Mouse (Mus musculus): ENCODE data around the gene Gm20388.
A peak's percentile ranks its signal among the peaks of the same experiment; 100 is the strongest.

Gene Gm20388

GRCm38 (mm10) chr8:122111745-122112144 is 2201.1 kb downstream of the Gm20388 start:
- DNase-seq (ENCODE audit: extremely low spot score) = no peak

DNA sequence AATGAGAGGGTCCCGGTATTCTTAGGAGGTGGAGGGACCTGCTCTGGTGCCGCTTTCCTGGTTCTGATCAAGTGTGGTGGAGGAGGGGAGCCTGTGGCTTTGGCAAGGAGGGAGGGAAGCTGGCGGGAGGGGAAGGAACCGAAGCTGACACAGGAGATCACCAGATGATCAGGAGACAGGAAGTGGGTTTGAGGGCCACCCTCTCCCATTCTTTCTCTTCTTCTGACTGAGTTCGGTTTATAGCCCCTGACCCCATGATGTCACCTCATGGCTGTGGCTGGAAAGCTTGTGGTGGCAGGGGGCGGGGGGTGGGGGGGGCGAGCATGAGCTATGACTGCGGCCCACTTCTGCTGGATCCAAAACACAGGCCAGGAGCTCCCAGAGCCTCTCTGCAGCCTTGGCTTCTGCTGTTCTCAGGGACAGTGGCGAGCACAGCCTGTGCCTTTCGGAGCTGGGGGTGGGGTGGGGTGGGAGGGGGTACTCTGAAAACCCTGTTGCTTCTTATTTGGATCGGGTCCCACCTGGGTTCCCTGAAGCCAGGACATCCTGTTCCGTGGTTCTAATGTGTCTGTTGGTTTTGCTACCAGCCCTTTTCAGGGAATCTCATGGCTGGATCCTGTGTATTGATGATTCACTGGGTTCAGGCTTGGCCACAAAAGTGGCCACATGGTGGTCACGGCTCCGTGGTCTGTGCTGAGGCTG is 2201.8 kb downstream of the Gm20388 start:
- DNase-seq (ENCODE audit: extremely low spot score) = no peak

GRCm38 (mm10) chr8:122114890-122115289 is 2204.2 kb downstream of the Gm20388 start:
- no peak for DNase-seq (ENCODE audit: extremely low spot score)

GRCm38 (mm10) chr8:122116716-122117357 is 2206.2 kb downstream of the Gm20388 start:
- no peak for DNase-seq (ENCODE audit: extremely low spot score)

DNA sequence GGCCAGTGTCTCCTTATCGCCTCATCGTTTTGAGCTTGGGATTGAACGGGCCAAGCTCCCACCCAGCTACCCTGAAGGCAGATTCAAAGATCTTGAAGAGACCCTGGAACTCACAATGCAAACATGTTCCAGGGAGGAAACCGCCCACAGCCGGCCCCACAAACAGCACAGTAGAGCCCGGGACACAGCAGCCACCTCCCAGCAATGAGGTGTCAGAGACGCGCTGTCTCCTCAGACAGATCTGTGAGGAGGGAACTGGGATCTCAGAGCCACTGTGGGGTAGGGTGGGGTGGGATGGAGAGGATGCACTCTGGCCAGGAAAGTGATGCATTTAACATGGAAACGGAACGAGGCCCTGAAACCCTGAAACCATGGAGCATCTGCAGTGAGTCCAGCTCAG is 2207.5 kb downstream of the Gm20388 start:
- no peak for DNase-seq (ENCODE audit: extremely low spot score)

- no peak for DNase-seq (ENCODE audit: extremely low spot score)
Observed at GRCm38 (mm10) chr8:122118536-122118935, 2207.9 kb downstream of the Gm20388 start.

DNA sequence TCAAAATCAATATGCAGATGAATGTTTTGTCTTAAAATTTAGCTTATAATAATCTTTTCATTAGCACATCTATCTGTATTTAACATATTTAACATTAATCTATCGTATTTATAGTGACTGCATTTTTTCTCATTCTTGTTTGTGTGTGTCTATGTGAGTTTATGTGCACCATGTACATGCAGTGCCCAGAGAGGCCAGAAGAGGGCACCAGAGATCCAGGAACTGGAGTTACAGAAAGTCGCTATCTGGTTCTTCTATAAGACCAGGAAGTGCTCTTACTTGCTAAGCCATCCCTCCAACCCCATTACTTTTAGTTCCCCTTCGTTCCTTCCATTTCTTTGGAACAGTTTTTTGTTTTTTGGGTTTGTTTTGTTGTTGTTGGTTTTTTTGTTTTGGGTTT is 2213.7 kb downstream of the Gm20388 start:
- no peak for DNase-seq (ENCODE audit: extremely low spot score)

DNA sequence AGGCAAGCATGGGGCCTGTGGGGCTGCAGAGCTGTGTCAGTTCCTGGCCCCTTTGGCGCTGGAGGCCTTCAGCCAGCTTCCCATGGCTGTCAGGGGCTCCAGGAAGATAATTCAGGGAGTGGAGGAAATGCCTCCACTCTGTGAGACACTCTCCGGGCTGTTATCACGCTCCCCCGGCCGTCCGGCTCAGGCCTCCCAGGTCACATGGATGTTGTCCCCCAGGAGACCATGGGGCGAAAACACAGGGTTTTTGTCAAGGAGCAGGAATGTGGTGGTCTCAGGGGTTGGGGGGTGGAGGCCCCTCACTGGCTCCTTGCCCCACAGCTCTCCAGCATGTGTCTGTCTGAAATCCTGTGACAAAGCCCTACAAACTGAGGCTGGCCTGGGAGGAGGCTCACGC is 2216.0 kb downstream of the Gm20388 start:
- DNase-seq (ENCODE audit: extremely low spot score) = no peak

- DNase-seq (ENCODE audit: extremely low spot score) = no peak
Observed at GRCm38 (mm10) chr8:122134121-122134529, 2223.5 kb downstream of the Gm20388 start.

DNA sequence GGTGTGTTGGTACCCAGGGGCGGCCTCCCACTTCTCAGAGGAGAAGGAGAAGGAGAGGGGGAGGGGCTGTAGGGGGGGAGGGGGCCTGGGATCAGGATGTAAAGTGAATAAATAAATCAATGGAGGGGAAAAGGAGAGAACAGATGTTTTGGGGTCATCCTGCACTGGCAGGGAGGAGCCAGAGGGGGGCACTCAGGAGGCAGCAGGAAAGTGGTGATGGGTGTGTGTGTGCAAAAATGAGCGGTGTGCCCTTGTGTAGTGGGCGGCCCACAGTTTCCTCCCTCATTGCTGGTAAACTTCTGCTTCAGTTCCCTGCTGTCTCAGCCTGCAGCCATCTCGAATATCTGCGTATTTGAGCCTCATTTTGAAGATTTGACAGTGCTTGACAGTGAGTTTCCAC is 2224.9 kb downstream of the Gm20388 start:
- DNase-seq (ENCODE audit: extremely low spot score) = no peak

DNA sequence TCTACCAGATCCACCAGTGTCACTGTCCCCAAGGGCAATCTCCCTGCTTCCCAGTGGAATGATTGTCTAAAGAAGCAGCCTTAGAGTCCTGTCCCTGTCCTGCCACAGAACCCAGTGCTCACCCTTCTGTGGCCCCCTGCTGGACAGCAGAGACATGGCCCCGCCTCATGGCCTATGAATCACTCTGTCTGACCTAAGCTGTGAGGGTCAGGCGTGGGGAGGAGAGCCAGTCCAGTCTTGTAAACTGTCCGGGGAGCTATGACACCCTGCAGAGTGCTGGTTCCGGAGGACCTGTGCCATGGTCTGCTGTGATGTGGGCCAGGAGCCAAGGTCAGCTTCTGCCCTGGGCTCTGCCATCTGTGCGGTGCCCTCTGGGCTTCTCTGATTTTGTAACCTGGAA is 2229.1 kb downstream of the Gm20388 start:
- peak; percentile 79 for DNase-seq (ENCODE audit: extremely low spot score)

- no peak for DNase-seq (ENCODE audit: extremely low spot score)
Observed at GRCm38 (mm10) chr8:122140411-122140810, 2229.8 kb downstream of the Gm20388 start.

- no peak for DNase-seq (ENCODE audit: extremely low spot score)
Observed at GRCm38 (mm10) chr8:122142428-122142827, 2231.8 kb downstream of the Gm20388 start.

- no peak for DNase-seq (ENCODE audit: extremely low spot score)
Observed at GRCm38 (mm10) chr8:122143231-122143630, 2232.6 kb downstream of the Gm20388 start.

GRCm38 (mm10) chr8:122144729-122145311 is 2234.2 kb downstream of the Gm20388 start:
- DNase-seq (ENCODE audit: extremely low spot score) = no peak

DNA sequence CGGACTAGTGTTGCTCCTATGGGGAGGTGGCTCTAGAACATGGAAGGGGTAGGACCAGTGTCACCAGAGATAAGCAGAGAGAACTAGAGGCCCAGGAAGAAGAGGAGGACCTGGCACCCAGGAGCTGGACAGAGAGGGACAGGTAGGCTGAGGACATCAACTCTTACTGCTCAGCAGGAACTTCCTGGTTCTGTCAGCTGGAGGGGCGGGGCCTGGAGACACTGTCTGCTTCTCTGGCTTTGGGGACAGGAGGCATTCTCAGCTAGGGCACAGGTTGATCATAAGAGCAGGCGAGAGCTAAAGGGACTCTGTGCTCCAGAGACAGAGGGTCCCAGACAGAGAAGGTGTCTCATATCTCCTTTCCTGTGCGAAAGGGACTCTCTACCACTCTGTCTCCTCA is 2238.4 kb downstream of the Gm20388 start:
- no peak for DNase-seq (ENCODE audit: extremely low spot score)

- DNase-seq (ENCODE audit: extremely low spot score) = no peak
Observed at GRCm38 (mm10) chr8:122149606-122150005, 2239.0 kb downstream of the Gm20388 start.

GRCm38 (mm10) chr8:122151541-122151940 is 2240.9 kb downstream of the Gm20388 start:
- no peak for DNase-seq (ENCODE audit: extremely low spot score)

GRCm38 (mm10) chr8:122155082-122155643 is 2244.5 kb downstream of the Gm20388 start:
- peak; percentile 61 for DNase-seq (ENCODE audit: extremely low spot score)

GRCm38 (mm10) chr8:122155964-122156363 is 2245.3 kb downstream of the Gm20388 start:
- no peak for DNase-seq (ENCODE audit: extremely low spot score)

DNA sequence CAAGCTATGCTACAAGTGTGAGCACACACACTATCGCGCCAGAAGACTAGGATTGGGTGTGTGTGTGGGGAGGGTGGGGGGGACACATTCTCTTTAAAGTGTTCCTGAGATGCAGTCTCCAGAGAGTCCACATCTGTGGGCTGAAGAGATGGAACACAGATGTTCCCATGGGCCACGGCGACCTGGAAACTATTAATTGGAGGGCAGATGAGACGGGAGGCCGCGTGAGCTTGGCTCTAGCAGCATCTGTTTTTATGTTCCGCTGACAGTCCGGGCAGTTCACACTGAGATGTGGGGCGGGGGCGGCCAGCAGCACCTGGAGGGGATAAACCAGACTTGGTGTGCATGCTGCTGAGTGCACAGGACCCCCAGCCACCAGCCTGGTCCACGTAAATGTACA is 2247.0 kb downstream of the Gm20388 start:
- peak; percentile 20 for DNase-seq (ENCODE audit: extremely low spot score)

DNA sequence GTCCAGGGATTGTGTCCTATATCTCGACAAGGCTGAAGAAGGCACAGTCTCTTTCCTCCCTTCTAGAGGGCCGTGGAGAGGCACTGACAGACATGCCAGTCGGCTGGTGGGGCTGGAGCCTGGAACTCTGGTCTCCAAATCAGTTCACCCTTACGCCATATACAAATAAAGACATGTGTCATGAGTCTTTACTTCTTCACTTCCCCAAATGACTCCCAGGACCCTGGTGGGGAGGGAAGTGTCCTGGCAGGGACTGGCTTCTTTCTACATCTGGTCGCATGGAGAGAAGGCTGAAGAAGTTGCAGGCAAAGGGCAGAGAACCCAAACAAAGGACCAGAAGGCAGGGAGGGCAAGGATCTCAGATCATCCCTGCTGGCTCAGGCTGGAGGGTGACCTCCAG is 2249.5 kb downstream of the Gm20388 start:
- DNase-seq (ENCODE audit: extremely low spot score) = no peak

- DNase-seq (ENCODE audit: extremely low spot score) = peak; percentile 85
Observed at GRCm38 (mm10) chr8:122162992-122163391, 2252.4 kb downstream of the Gm20388 start.

All from embryo, embryonic 9.5 days (tissue).